Mouse (Mus musculus): ENCODE measurements around the gene Arhgap35.
A peak's percentile ranks its signal among the peaks of the same experiment; 100 is the strongest.

The Arhgap35 gene

DNA sequence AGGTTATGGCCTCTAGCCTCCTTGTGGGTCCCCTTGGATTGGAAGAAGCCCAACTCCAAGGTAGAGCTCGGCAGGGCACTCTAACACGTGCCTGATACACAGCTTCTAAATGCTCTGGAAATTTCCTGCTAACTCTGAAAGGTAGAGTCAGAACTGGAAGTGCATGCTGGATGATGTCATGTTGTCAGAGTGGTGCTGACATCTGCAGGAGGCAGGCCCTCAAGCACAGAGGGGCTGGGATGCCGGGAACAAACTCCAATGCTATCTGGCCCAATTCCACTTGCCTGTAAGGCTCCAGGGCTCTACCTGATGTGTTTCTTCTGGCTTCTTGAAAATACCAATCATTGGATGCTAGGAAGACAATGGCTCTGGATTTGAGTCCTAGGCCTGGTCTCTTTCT is 89.3 kb downstream of the Arhgap35 start:
- DNase-seq (ENCODE audit: low read depth, low spot score), result no peak

DNA sequence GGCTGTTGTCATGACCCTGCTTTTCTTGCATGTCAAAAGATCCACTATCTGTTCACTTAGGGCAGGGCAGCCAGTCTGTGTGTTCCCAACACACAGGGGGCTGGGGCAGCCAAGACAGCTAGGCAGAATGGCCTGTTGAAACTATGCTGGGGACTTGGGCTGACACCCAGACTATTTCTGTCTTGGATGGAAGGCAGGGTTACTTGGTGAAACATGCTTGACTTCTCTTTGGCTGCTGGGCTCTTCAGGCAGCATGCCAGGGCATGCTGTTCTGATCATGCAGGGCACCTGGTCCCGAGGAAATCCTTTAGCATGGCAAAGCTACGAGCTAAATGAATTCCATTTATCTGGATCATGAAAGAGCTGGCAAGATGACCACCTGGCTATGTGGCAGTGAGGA is 90.5 kb downstream of the Arhgap35 start:
- DNase-seq (ENCODE audit: low read depth, low spot score), result no peak

DNA sequence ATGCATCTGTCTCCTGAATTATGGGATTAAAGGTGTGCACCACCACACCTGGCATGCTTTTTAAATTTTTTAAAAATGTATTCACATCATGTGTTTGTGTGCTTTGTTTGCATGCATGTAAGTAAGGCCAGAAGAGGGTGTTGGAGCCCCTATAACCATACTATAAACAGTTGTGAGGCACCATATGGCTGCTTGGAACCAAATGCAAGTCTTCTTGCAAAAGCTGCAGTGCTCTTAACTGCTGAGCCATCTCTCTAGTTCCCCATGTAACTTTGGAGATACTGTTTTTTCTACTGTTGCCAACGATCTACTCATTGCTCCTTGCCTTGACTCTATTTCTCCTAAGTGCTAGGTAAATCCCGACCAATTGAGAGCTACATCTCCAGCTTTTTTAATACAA is 95.5 kb downstream of the Arhgap35 start:
- DNase-seq (ENCODE audit: low read depth, low spot score), result no peak

DNA sequence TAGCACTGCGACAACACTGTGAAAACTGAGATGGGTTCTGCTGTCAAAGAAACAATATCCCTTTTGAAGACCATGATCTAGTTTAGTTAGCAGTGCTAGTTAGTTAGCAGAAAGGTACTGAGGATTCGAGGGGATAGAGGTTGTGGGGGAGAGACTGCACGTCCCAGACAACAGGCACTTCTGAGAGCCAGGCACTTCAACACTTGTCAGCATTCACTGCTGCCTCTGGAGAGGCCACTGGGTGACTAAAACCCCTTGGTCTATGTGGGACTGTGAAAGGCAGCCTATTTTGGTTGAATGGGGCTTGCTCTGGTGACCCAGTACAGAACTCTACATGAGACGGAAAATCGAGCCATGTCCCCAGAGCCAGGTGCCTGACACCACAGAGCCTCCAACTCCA is 97.6 kb downstream of the Arhgap35 start:
- no peak for DNase-seq (ENCODE audit: low read depth, low spot score)

DNA sequence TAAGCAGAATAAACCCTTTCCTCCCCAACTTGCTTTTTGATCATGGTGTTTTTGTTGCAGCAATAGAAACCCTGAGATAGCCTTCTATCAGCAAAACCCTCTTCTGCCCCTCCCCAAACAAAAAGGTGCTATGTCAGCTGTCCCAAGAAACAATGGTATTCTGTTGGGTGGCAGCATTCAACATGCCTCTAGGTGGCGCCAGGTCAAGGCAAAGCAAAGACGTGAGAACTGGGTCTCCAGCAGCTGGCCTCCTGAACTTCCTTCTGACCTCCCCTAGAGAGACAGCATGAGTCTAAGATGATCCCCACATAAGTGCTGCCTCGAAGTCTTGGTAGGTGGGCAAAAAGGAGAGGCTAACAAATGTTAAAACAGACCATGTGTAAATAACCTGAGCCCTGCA is 107.5 kb downstream of the Arhgap35 start:
- DNase-seq (ENCODE audit: low read depth, low spot score), result peak; percentile 20

DNA sequence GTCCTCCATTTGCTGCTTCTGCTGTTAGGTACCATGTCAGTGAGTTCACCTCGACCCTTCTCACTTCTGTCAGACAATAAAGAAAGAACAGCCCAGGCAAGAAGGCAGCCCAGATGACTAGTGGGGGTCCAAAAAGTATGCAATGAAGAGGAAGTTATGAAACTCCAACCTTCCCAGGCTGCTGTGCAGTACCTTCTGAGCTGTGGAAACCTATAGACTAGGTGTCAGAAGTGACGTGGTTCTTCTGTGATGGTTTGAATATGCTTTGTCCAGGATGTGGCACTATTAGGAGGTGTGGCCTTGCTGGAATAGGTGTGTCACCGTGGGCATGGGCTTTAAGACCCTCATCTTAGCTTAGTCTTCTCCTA is 109.6 kb downstream of the Arhgap35 start:
- no peak for DNase-seq (ENCODE audit: low read depth, low spot score)

DNA sequence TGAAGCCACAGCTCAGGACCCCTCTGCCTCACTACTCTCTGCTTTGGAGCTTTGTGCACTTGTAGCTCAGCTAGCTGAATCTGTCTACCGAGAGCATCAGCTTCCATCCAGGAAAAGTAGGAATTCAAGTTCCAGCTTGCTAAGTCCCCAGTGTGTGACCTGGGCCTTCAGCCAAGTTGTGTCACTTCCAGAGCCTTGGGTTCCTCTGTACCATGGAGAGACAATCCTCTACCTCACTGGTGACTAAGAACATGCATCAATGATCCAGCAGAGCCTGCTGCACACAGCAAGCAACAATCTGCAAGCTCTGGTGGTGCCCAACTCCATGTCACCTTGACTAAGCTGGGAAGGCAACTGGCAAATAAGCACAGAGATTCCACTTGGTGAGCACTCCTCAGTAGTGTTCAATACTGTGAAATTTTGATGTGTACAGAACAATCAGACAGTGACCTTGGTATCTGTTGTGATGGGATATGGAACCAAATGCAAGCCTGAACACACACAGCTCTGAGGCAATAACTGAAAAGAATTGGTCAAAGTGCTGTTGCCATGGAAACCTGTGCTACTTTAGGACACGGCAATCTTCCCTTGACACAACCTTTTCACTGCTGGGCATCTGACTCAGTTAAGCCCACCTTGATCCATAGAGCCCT is 110.1 kb downstream of the Arhgap35 start:
- no peak for DNase-seq (ENCODE audit: low read depth, low spot score)

DNA sequence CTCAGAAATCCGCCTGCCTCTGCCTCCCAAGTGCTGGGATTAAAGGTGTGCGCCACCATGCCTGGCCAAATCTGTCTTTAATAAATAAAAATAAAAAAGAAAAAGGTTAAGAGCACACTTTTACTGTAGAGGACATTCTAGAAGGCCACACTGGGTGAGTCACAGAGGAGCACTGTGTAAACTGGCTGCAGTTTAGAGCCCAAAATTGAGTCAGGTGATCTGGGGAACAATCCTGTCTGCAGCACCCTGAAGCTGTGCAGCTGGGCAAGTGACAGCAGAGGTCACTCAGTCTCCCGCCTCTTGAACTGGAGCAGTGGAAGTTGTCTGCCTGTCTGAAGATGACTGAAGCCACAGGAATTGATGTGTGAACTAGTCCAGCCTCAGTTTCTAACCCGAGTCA is 113.2 kb downstream of the Arhgap35 start:
- no peak for DNase-seq (ENCODE audit: low read depth, low spot score)

DNA sequence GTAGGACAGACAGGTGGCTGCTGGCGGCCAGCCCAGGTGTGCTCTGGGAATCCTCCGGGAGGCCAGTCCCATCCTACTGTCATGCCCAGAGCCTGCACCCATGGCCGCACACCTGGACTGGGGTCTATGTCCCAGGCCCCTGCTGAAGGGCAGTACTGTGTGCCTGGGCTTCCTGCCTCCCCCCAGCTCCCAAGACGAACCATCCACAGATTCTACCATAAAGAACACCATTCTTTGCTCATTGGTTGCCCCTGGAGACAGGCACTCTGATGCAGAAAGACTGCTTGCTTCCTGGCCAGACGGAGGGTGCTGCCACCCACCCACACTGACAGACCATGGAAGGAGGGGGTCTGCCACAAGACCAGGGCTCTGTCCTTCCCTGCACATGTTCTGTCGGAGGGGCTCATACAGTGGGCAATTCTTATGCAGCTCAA is 115.1 kb downstream of the Arhgap35 start:
- DNase-seq (ENCODE audit: low read depth, low spot score), result no peak

DNA sequence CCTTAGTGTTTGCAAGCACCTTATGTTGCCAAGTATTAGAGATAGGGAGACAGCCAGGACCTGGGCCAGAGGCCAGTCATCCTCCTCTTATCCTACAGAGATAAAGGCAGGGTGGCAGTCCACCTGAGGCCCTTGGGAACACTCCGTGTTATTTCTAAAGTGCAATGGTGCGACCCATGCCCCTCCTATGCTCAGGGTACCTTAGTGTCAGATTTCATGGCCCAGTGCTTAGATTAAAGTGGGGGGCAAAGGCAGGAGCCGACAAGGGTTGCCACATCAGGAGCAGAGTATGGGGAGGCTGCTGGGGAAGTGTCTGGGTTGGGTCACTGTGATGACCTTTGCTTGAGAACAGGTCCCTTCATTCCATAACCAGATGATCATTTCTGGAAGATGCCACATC is 118.5 kb downstream of the Arhgap35 start:
- DNase-seq (ENCODE audit: low read depth, low spot score), result no peak

DNA sequence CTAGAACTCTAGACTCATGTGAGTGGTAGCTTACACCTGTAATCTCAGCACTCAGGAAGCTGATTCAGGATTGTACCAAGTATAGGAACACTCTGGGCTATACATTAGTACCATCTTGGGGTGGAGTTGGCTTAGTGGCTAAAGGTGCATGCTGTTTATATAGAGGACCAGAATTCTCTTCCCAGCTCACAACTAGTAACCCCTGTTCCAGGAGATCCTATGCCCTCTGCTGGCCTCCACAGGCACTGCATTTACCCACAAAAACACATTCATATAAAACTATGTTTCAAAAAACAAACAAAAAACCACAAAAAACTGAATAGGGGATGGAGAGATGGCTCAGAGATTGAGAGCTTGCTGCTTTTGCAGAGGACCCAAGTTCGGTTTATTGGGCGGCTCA is 121.4 kb downstream of the Arhgap35 start:
- DNase-seq (ENCODE audit: low read depth, low spot score), result no peak

DNA sequence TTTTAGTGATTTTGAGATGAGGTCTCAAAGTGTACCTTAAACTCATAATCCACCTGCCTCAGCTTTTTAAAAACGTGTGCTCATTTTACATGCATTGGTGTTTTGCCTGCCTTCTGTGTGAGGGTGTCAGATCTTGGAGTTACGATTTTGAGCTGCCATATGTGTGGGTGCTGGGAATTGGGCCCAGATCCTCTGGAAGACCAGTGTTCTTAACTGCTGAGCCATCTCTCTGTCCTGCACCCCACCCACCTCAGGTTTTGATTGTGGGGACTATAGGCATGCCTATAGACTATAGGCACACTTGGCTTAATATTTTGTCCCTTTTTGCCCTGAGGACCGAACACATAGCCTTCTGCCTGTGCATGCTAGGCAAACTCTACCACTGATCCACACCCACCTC is 122.6 kb downstream of the Arhgap35 start:
- no peak for DNase-seq (ENCODE audit: low read depth, low spot score)

DNA sequence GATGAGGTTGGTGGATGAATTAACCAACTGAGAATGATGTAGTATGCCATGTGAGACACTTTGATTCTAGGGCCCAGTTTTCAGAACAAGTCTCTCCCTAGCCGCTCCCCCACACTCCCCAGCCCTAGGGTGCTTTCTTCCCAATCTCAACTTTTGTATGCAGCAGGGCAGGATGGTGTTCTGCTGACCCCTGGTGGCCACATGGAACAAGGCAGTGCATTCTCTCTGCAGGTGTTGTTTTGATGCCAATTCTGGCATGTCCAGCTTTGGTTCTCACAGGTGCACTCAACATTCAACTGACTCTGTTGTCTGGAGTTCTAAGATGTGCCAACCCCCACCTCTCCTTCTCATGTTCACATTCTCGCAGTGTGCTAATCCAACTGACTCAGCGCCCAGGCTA is 123.0 kb downstream of the Arhgap35 start:
- DNase-seq (ENCODE audit: low read depth, low spot score), result no peak

DNA sequence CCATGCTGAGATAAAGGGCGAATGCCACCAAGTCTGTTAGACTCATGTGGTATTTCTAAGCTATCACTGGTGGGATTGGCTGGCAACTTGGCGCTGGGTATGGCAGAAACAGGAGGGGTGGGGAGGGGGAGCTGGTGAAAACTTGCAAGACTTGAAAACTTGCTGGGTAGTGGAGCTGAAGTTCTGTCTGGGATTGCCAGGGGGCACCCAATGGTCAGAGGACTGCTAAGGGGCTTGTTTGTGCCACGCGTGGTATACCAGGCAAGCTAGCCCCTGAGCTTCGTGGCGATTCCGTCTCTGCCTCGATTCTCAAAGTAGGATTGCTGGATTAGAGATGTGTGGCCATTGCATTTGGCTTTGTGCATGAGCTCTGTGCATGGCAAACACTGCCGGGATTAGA is 124.8 kb downstream of the Arhgap35 start:
- DNase-seq (ENCODE audit: low read depth, low spot score), result no peak

DNA sequence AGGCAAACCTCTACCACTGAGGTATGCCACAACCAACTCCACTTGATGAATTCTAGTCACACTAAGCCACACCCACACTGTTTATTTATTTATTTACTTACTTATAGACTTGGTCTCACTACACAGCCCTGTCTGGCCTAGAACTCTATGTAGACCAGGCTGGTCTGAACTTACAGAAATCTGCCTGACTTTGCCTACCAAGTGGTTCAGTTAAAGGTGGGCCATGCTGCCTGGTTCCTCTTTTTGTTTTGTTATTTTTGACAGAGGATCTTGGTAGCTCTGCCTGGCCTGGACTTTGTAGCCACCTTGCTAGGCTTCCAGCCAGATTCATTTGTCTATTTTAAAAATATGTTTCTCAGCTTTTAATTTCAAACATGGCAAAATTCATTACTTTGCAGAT is 126.0 kb downstream of the Arhgap35 start:
- no peak for DNase-seq (ENCODE audit: low read depth, low spot score)

DNA sequence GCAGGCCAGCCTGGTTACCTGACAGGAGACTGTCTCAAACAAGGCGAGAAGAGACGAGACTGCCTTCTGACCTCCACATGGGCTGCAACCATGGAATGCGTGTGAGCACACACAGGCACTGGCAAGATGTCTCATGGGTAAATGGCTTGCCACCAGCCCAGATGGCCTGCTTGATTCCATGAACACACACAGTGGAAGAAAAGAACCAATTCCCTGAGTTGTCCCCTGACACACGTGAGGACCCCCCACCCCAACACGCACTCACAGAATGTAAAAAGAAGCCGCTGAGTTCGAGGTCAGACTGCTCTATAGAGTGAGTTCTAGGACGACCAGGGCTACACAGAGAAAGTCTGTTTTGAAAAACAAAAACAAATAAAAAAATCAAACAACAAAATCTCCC is 137.2 kb downstream of the Arhgap35 start, which contains the start of gene Npas1:
TSS of gene Npas1 (minus strand) at position 101 of the 400 bp plus-strand sequence.
- no peak for DNase-seq (ENCODE audit: low read depth, low spot score)

DNA sequence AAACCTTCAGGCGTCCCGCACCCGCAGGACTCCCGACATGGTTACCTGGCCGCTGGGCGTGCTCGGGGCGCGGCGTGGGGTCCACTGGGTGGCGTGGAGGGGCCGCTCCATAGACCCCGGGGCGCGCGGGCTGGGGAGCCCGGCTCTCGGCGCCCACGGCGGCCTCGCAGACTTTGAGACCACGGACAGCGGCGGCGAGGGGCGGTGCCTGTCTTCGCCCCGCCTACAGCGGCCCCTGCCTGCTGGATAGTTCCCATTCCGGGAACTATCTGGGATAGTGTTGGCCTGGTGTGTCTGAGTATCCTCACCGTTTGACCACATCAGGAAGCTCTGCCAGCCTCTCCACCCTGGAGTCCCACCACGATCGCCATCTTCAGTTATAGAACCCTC is 138.2 kb downstream of the Arhgap35 start:
- DNase-seq (ENCODE audit: low read depth, low spot score), result no peak

DNA sequence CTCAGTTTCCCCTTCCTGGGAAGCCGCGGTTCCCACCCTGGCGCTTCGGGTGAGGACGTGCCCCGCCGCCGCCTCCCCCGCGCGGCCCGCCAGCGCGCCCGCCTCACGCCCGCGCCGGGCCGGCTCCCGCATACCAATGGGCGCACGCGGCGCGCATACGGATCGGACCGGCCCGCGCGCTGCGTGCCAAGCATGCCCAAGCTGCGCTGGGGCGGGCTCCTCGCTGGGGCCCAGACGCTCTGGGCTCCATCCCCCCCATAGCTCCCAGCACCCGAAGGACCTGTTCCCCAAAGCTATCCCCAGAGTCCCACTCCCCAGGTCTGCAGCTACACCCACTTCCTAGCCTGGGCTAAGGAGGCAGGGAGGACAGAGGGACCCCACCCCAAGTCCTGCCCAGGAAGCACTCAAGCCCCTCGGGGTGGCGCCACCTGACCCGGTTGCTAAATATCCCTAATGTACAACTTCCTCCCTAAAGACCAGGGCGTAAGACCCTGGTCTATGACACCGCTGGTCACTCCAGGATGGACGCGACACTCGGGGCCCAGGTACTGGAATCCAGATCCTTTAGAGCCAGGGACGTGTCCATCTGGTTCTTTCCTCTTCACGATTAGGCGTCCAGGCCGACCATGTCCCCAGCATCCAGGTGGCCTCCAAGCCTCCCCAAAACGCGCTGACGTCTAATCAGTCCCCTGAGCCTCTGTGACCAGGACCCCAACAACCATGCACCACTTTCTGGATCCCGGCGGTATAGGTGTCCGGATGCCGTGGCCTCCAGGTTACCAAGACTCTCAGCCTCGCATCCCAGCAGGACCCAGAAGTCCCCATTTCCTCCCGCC is 138.8 kb downstream of the Arhgap35 start:
- no peak for DNase-seq (ENCODE audit: low read depth, low spot score)

DNA sequence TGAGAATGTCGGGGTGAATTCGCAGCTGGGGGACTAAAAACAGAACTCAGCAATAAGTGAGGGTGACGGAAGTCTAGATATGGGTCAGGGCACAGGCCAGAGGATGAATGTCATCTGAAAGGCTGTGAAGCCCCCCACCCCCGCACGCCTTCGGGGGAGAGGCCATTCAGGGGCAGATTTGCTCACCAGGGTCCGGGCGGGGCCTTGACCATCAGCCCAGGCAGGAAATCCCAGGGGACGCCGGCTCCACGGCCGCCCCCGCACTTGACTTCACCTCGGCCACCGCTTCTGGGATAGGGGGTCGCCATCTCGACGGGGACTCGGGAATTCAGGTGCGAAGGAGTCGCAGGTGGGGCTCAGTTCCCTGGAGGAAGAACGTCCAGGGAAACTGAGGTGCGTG is 139.5 kb downstream of the Arhgap35 start:
- DNase-seq (ENCODE audit: low read depth, low spot score), result no peak

DNA sequence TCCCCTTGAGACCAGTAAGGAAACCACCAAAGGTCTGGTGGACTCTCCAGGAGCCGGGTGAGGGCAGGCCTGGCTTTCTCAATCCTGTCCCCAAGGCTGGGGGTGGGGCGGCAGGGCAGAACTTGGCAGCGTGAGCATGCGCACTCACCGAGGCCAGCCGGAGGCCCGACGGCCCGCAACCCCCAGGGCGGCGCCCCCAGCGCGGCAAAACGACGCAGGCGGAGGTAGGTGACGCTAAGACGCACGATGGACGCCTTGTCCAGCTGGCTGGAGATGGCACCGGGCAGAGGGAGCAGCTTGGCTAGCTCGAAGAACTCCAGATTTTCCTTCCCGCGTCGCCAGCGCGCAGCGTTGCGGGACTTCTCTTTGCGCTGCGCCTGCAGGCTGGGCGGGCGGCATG is 140.3 kb downstream of the Arhgap35 start:
- no peak for DNase-seq (ENCODE audit: low read depth, low spot score)

DNA sequence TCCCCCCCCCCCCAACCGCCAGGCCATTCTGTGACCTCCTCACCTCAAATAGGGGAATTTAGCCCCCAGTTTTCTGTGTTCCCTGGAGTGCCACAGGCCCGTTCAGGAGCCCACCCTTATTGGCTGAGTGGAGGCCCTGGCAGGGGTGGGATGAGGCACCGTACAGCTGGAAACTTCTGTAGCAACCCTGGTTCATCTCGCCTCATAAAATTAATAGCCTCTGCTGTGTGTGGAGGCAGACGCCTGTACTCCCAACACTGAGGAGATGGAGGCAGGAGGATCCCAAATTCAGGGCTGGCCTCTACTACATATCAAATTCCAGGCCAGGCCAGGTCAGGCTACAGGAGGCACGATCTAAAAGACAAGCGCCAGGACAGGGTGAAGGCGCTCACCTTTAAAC is 140.9 kb downstream of the Arhgap35 start:
- no peak for DNase-seq (ENCODE audit: low read depth, low spot score)

DNA sequence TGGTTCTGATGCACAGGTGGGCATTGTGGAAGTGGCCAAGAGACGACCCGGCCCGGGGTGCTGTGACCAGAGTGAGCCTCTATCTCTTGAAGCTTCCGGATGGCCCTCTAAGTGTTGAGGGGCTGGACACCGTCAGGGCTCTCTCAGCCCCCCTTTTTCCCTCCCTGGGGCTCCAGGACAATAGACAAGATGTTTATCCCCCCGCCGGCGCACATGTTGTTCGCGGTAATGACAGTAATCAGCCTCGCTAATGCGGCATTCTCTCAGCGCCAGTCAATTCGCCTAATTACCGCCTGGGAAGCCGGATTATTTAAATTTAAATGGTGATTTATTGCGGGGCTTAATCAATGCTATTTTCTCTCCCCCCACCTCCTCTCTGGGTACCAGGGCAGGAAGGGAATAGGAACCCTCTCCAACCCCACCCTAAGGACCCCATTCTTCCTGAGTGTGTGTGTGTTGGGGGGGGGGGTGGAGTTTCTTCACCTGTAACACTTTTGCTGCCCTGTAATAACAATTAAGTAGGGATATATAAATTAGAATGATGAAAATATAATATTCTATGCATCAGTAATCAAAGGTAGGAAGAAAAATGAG is 142.6 kb downstream of the Arhgap35 start:
- no peak for DNase-seq (ENCODE audit: low read depth, low spot score)

DNA sequence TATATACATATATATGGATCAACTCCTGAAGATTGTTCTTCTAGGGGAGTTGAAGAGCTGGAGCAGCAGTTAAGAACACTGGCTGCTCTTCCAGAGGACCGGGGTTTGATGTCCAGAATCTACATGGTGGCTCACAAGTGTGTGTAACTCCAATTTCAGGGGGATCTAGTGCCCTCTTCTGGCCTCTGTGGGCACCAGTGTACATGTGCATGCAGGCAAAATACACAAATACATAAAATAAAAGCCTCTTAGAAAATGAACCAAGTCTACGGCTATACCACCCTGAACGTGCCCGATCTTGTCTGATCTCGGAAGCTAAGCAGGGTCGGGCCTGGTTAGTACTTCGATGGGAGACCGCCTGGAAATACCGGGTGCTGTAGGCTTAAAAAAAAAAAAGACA is 143.2 kb downstream of the Arhgap35 start:
- no peak for DNase-seq (ENCODE audit: low read depth, low spot score)

All from WW6 (cell line).